Mouse (Mus musculus) kidney, adult 8-10 months (tissue): Measurements from ENCODE around the gene Rimkla.

Source experiments
- DNase-seq, 2 experiments: peaks; one replicate each; pipeline ENCODE4 v3.0.0; 2022

The Rimkla gene

GRCm38 (mm10) chr4:119417270-119417669, 75.2 kb downstream of the Rimkla start:
- no peak for DNase-seq
